Mouse (Mus musculus) heart, adult 2 months (tissue): ENCODE results near the gene Elp4. TPM values are rescaled to one million over a fixed set of nuclear protein-coding genes. Genes with fewer than 3 reads are reported as not detected.

ENCODE experiments used
- DNase-seq, 2 experiments: peaks; one replicate each; pipeline ENCODE4 v3.0.0; 2021
- H3K27ac ChIP-seq: fragments of 200-600 bp; 2 replicates; pipeline ENCODE4 v1.8.1; 2022
- H3K27me3 ChIP-seq: fragments of 200-500 bp; 2 replicates; pipeline ENCODE4 v1.6.1; 2012; ENCODE audit warnings: mild to moderate bottlenecking, low read length, inconsistent platforms, mixed read lengths; ENCODE audit not compliant: control insufficient read depth, insufficient read depth
- H3K36me3 ChIP-seq: fragments of 200-500 bp; 2 replicates; pipeline ENCODE4 v1.6.1; 2012; ENCODE audit warnings: low read length, inconsistent platforms; ENCODE audit not compliant: control insufficient read depth, insufficient read depth
- H3K4me1 ChIP-seq: fragments of 200-500 bp; 2 replicates; pipeline ENCODE4 v1.6.1; 2011; ENCODE audit warnings: low read length; ENCODE audit not compliant: control insufficient read depth, insufficient read depth
- H3K4me3 ChIP-seq: fragments of 200-600 bp; 2 replicates; pipeline ENCODE4 v1.8.1; 2022
- H3K79me2 ChIP-seq: fragments of 200-500 bp; replicated peaks from 2 replicates; pipeline ENCODE4 v1.6.1; 2012; ENCODE audit warnings: mild to moderate bottlenecking, inconsistent platforms, low read length, moderate library complexity, mixed read lengths; ENCODE audit not compliant: control insufficient read depth, insufficient read depth
- H3K9ac ChIP-seq: fragments of 200-500 bp; 2 replicates; pipeline ENCODE4 v1.6.1; 2012; ENCODE audit warnings: low read depth, mild to moderate bottlenecking, control low read depth, inconsistent platforms, low read length, mixed read lengths
- CTCF ChIP-seq: fragments of 200-600 bp; IDR thresholded peaks from 2 replicates; pipeline ENCODE4 v1.8.1; 2022; ENCODE audit warnings: antibody characterized with exemption, mild to moderate bottlenecking, moderate library complexity
- EP300 ChIP-seq: fragments of 200-500 bp; IDR thresholded peaks from 2 replicates; pipeline ENCODE4 v1.6.1; 2011; ENCODE audit warnings: low read depth, low read length, control low read depth; ENCODE audit not compliant: insufficient read depth
- POLR2A ChIP-seq: fragments of 200-500 bp; IDR thresholded peaks from 2 replicates; pipeline ENCODE4 v1.6.1; 2011; ENCODE audit warnings: mild to moderate bottlenecking, low read depth, low read length, control low read depth; ENCODE audit not compliant: insufficient read depth
- WGBS: fragments of 180-500 bp; shearing (Covaris S2); methylation state at CpG from one replicate; pipeline ENCODE4 v1.1.7; 2018; 5-methylcytosine and 5-hydroxymethylcytosine counted together
- intact Hi-C: fragments of 180-260 bp; cut with DNase I; formaldehyde crosslinking; loops from one replicate; pipeline ENCODE4 v1.15.1; 2025
- polyA plus RNA-seq: library from polyadenylated mRNA; depleted of rRNA; stranded (reverse); fragments of >200 nt; gene quantifications from 2 replicates; pipeline ENCODE4 v1.2.3, GENCODE M21; 2012
- total RNA-seq, 2 experiments: library from RNA; stranded (reverse); gene quantifications; 2 replicates each; pipeline ENCODE4 v1.2.3; 2021

Gene Elp4
- total and polyA plus RNA-seq, 3 experiments = 2.1 to 12.3 (median 11.2) TPM

DNA sequence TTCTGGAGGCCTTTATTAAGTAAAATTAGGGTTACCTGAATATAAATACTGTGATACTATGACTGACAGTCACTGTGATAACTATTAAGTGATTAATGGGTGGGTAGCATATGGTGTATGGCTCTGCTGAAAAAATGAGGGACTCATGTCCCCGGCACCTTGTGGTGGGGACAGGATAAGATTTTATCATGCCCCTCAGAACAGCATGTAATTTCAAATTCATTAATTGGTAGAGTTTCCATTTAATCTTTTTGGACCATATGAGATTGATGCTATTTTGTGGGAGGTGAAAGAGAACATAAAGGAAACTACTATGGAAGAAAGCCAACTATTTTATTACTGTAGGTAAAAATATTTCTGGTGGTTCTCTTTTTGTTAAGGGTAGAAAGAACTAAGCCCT lies 31.0 kb downstream of the Elp4 start:
- no peak overlapping the region for H3K4me3 ChIP-seq
- TF ChIP-seq EP300 (no peak), CTCF (no peak), POLR2A (no peak)
- intact Hi-C loops = no loop called here
- no peaks in the 10 kb centered on the region for H3K27me3 ChIP-seq
- no peak overlapping the region for H3K27ac ChIP-seq
- H3K36me3 ChIP-seq = no peaks in the 10 kb centered on the region
- no peak overlapping the region for H3K9ac ChIP-seq
- H3K4me1 ChIP-seq = no peaks in the 10 kb centered on the region
- 96% methylated on average over 1 of the region's 1 CpGs for WGBS
- no peaks in the 10 kb centered on the region for H3K79me2 ChIP-seq
- no peak for DNase-seq

DNA sequence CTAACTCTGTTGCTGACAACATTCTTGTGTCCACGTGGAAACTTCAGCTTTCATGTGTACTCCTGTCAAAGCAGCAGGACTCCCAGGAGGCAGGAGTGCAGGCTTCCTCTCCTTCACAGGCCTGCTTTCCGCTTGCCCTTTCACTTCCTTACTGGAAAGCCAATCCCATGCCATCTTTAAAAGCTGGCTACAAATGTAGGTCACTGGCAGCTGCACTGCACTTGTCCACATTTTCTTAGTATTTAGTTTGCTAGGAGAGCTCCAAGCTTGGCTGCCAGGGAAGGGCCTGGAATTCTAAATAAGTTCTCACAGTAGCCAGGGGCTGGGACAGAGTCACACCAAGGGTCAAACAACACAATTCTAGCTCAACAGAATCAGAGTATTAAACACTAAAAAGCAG lies 49.6 kb downstream of the Elp4 start:
- Histone ChIP-seq H3K4me3 (no peak overlapping the region), H3K36me3 (no peaks in the 10 kb centered on the region; the same call in 1 of the 2 replicates), H3K79me2 (no peaks in the 10 kb centered on the region), H3K9ac (no peak overlapping the region), H3K27me3 (no peaks in the 10 kb centered on the region), H3K27ac (peak overlapping the region; percentile 30), H3K4me1 (peaks cover 2% of the 10 kb centered on the region)
- DNase-seq = peak; percentile 23 to 47
- TF ChIP-seq POLR2A = no peak
- TF ChIP-seq CTCF = no peak
- no peak for TF ChIP-seq EP300
- 10% methylated on average over 2 of the region's 2 CpGs for WGBS
- intact Hi-C loops = no loop called here

DNA sequence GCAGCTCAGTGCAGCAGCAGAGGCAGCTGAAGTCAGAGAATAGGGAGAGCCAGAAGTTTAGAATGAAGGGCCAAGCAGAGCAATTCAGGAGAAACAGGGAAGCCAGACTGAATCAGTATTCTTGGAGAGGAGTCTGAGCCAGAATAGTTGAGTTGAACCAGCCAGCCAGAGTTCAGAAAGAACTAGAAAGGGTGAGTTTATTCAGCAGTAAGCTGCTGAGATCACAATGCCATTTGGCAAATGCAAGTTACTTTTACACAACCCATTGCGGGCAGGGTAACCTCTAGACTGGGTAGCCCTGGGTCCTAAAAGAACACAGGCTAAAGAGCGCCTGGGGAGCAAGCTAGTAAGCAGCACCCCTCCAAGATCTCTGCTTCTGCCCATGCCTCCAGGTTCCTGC lies 51.4 kb downstream of the Elp4 start:
- no peak overlapping the region for H3K4me3 ChIP-seq
- peaks cover 2% of the 10 kb centered on the region for H3K4me1 ChIP-seq
- H3K27ac ChIP-seq = no peak overlapping the region
- no peaks in the 10 kb centered on the region for H3K27me3 ChIP-seq
- WGBS = 93% methylated on average over 2 of the region's 2 CpGs
- intact Hi-C loops = no loop called here
- DNase-seq = no peak
- no peaks in the 10 kb centered on the region for H3K79me2 ChIP-seq
- no peak overlapping the region for H3K9ac ChIP-seq
- no peaks in the 10 kb centered on the region; the same call in 1 of the 2 replicates for H3K36me3 ChIP-seq
- TF ChIP-seq EP300 = no peak
- TF ChIP-seq POLR2A = no peak
- TF ChIP-seq CTCF = no peak

- Histone ChIP-seq H3K4me1 (peaks cover 2% of the 10 kb centered on the region), H3K27ac (no peak overlapping the region), H3K36me3 (no peaks in the 10 kb centered on the region; the same call in 1 of the 2 replicates), H3K4me3 (no peak overlapping the region), H3K9ac (no peak overlapping the region), H3K79me2 (no peaks in the 10 kb centered on the region), H3K27me3 (no peaks in the 10 kb centered on the region)
- TF ChIP-seq POLR2A (no peak), EP300 (no peak), CTCF (no peak)
- intact Hi-C loops = no loop called here
- no peak for DNase-seq
These were observed 52.6 kb downstream of the Elp4 start for GRCm38 (mm10) chr2:105851714-105852293.

GRCm38 (mm10) chr2:105843151-105843550 lies 61.2 kb downstream of the Elp4 start:
- no peak overlapping the region for H3K9ac ChIP-seq
- no peaks in the 10 kb centered on the region for H3K36me3 ChIP-seq
- intact Hi-C loops = no loop called here
- no peak for DNase-seq
- no peak overlapping the region for H3K4me3 ChIP-seq
- H3K79me2 ChIP-seq = no peaks in the 10 kb centered on the region
- WGBS = 87% methylated on average over 5 of the region's 5 CpGs
- no peak for TF ChIP-seq EP300
- TF ChIP-seq CTCF = no peak
- no peak for TF ChIP-seq POLR2A
- H3K27me3 ChIP-seq = no peaks in the 10 kb centered on the region
- H3K27ac ChIP-seq = no peak overlapping the region
- no peaks in the 10 kb centered on the region for H3K4me1 ChIP-seq

DNA sequence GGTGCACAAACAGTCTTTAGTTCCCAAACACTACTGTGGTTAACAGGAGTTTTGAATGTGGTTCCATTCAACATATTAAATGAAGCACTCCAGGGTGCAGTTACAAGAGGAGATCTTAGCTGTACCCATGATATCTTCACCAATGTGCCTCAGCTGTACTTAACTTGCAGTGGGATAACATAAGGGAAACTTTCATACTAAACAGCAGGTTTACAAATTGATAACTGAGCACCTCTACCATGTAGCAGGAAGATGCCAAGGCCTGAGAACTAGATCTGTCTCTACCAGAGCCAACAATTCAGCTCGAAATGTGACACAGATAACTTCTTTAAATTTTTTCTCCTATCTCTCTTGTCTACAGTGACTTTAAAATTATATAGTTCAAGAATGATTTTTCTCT lies 86.4 kb downstream of the Elp4 start:
- DNase-seq = no peak
- intact Hi-C loops = no loop called here
- Histone ChIP-seq H3K36me3 (no peaks in the 10 kb centered on the region), H3K4me3 (no peak overlapping the region), H3K4me1 (no peaks in the 10 kb centered on the region; the same call in 1 of the 2 replicates), H3K9ac (no peak overlapping the region), H3K27me3 (no peaks in the 10 kb centered on the region), H3K27ac (no peak overlapping the region), H3K79me2 (no peaks in the 10 kb centered on the region)
- 69% methylated on average over 1 of the region's 1 CpGs for WGBS
- TF ChIP-seq CTCF = no peak
- TF ChIP-seq EP300 = no peak
- no peak for TF ChIP-seq POLR2A
